Mouse (Mus musculus) bone marrow macrophage, adult 2 months (primary cell): ENCODE results near the gene Dus1l.

ENCODE experiments used
- CTCF ChIP-seq: IDR thresholded peaks from 2 replicates; pipeline ENCODE4 v1.5.1; 2012; ENCODE audit warnings: low read depth, mild to moderate bottlenecking, low read length, moderate library complexity
- POLR2A ChIP-seq: IDR thresholded peaks from 2 replicates; pipeline ENCODE4 v1.6.1; 2012; ENCODE audit warnings: mild to moderate bottlenecking, low read depth, low read length, borderline replicate concordance

GRCm38 (mm10) chr11:120795756-120796613 lies at the start of gene Dus1l:
- TF ChIP-seq CTCF, result no peak
- TF ChIP-seq POLR2A, result no peak
